Mouse (Mus musculus) lung, postnatal 0 days (tissue): ENCODE data around the gene Ddx31. TPM values are rescaled to one million over a fixed set of nuclear protein-coding genes. Genes with fewer than 3 reads are reported as not detected.

ENCODE experiments used
- ATAC-seq: fragments of 200-750 bp; cut with Nextera tagmentation; 2 replicates; pipeline ENCODE4 v1.8.0; 2017; ENCODE audit warnings: moderate library complexity
- DNase-seq: peaks from one replicate; pipeline ENCODE4 v3.0.0-alpha.2; 2016; ENCODE audit warnings: low spot score
- H3K27ac ChIP-seq: fragments of 300-500 bp; sonication (generic); 2 replicates; pipeline ENCODE4 v1.5.1; 2014; ENCODE audit warnings: antibody characterized with exemption, mild to moderate bottlenecking, low read length, mixed read lengths
- H3K27me3 ChIP-seq: fragments of 300-500 bp; sonication (generic); replicated peaks from 2 replicates; pipeline ENCODE4 v1.6.1; 2014; ENCODE audit warnings: low read length, mixed read lengths; ENCODE audit not compliant: insufficient read depth
- H3K36me3 ChIP-seq: fragments of 300-500 bp; sonication (generic); 2 replicates; pipeline ENCODE4 v1.6.1; 2014; ENCODE audit warnings: low read length, mixed read lengths; ENCODE audit not compliant: insufficient read depth
- H3K4me1 ChIP-seq: fragments of 300-500 bp; sonication (generic); 2 replicates; pipeline ENCODE4 v1.6.1; 2014; ENCODE audit warnings: antibody characterized with exemption, low read depth, low read length, mixed read lengths; ENCODE audit not compliant: insufficient read depth
- H3K4me2 ChIP-seq: fragments of 300-500 bp; sonication (generic); replicated peaks from 2 replicates; pipeline ENCODE4 v1.6.1; 2014; ENCODE audit warnings: low read depth, mild to moderate bottlenecking, low read length, moderate library complexity, mixed read lengths
- H3K4me3 ChIP-seq: fragments of 300-500 bp; sonication (generic); 2 replicates; pipeline ENCODE4 v1.5.1; 2014; ENCODE audit warnings: low read depth, low read length
- H3K9ac ChIP-seq: fragments of 300-500 bp; sonication (generic); replicated peaks from 2 replicates; pipeline ENCODE4 v1.6.1; 2014; ENCODE audit warnings: low read depth, mild to moderate bottlenecking
- H3K9me3 ChIP-seq: fragments of 300-500 bp; sonication (generic); 2 replicates; pipeline ENCODE4 v1.6.1; 2016; ENCODE audit warnings: low read length, mixed read lengths
- CTCF ChIP-seq: IDR thresholded peaks from 2 replicates; pipeline ENCODE4 v1.5.1; 2016; ENCODE audit warnings: antibody characterized with exemption, mild to moderate bottlenecking
- EP300 ChIP-seq: IDR thresholded peaks from 2 replicates; pipeline ENCODE4 v1.6.1; 2016; ENCODE audit warnings: antibody characterized with exemption, mild to moderate bottlenecking, control low read depth
- WGBS: fragments of 180-500 bp; shearing (Covaris S2); extraction: QIAGEN DNeasy Blood & Tissue Kit; methylation state at CpG from one replicate; pipeline ENCODE4 v1.1.7; 2014; 5-methylcytosine and 5-hydroxymethylcytosine counted together
- polyA plus RNA-seq: library from polyadenylated mRNA; unstranded; fragments of >200 nt; fragmentation: Nextera tagmentation; extraction: Ambion mirVana; gene quantifications from 2 replicates; pipeline ENCODE4 v1.2.1, GENCODE M21; 2015

Gene Ddx31
- polyA plus RNA-seq, 1 experiment from 2014 or later, result 5.9 TPM

DNA sequence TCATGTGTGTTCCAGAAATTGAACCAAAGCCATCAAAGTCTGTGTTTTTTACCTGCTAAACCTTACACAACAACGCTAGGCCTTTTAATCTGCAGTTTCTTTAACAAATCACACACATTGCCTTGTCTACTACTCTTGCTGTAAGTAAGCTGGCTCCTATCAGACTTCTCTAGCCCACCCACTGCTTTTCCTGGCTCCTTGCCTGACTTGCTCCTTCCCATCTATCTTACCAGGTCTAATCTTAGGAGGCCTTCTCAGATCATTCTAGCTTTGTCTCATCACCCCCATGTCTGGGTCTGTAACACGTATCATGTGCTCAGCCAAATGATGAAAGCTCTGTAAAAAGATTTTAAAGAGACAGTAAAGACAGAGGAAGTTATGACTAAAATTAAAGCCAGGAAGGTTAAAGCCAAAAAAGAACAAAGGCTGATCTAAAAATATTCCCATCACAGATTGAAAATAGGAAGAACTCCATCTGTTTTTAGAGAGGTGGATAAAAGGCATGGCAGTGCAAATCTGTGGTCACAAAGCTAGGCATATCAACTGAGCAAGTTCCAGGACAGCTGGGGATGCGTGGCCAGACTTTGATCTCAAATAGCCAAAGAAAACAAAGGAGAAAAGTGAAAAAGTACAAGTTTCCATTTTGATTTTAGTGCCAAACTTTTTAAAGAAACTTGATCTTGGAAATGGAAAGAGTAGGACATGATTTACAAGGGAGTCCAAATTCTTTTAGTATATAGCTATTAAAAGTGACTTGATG lies 3.8 kb upstream of the Ddx31 start:
- Histone ChIP-seq H3K9ac (0 out of 2 replicates have a peak overlapping the region, but pooled peaks have one; percentile 20), H3K27me3 (no peaks in the 10 kb centered on the region), H3K9me3 (no peaks in the 10 kb centered on the region), H3K27ac (no peak overlapping the region), H3K4me3 (no peak overlapping the region), H3K36me3 (peaks cover 20% of the 10 kb centered on the region), H3K4me1 (peaks cover 7% of the 10 kb centered on the region; the same call in 1 of the 2 replicates), H3K4me2 (no peak overlapping the region)
- DNase-seq (peak; percentile 22), ATAC-seq (no peak)
- WGBS, result 41% methylated on average over 3 of the region's 3 CpGs
- TF ChIP-seq CTCF, result no peak
- no peak for TF ChIP-seq EP300

GRCm38 (mm10) chr2:28839501-28840221 lies 545 bp upstream of the Ddx31 start:
- peak overlapping the region; percentile 87 for H3K9ac ChIP-seq
- peaks cover 13% of the 10 kb centered on the region; the same call in 1 of the 2 replicates for H3K4me1 ChIP-seq
- peak overlapping the region; percentile 97 for H3K4me2 ChIP-seq
- TF ChIP-seq CTCF (no peak), EP300 (no peak)
- ATAC-seq (peak; percentile 39; the same call in 1 of the 2 replicates), DNase-seq (peak; percentile 5)
- under 1% methylated on average over 53 of the region's 53 CpGs for WGBS
- no peaks in the 10 kb centered on the region for H3K27me3 ChIP-seq
- H3K27ac ChIP-seq, result peak overlapping the region; percentile 91
- no peaks in the 10 kb centered on the region for H3K9me3 ChIP-seq
- H3K4me3 ChIP-seq, result peak overlapping the region; percentile 93
- peaks cover 2% of the 10 kb centered on the region for H3K36me3 ChIP-seq

DNA sequence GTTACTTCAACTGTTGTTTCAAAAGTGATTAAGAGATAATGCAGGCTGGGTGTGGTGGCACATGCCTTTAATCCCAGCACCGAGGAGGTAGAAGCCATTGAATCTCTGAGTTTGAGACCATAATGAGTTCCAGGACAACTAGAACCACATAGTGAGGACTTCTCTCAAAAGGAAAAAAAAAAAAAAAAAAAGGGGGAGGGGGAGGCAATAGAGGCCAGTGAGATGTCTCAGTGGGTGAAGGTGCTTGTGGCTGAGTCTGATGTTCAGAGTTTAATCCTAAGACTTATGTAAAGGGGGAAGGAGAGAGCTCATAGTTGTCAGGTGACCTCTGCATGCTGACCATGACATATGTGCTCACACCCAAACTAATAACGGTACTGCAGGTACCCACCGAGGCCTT lies 1.8 kb downstream of the Ddx31 start:
- whole genome bisulfite sequencing, result 66% methylated on average over 3 of the region's 3 CpGs
- Histone ChIP-seq H3K27me3 (no peaks in the 10 kb centered on the region), H3K4me2 (no peak overlapping the region), H3K4me1 (peaks cover 13% of the 10 kb centered on the region; the same call in 1 of the 2 replicates), H3K4me3 (no peak overlapping the region), H3K36me3 (peaks cover 5% of the 10 kb centered on the region; the same call in 1 of the 2 replicates), H3K9ac (no peak overlapping the region), H3K9me3 (no peaks in the 10 kb centered on the region), H3K27ac (no peak overlapping the region)
- no peak for DNase-seq
- no peak for ATAC-seq
- TF ChIP-seq EP300 (no peak), CTCF (no peak)

DNA sequence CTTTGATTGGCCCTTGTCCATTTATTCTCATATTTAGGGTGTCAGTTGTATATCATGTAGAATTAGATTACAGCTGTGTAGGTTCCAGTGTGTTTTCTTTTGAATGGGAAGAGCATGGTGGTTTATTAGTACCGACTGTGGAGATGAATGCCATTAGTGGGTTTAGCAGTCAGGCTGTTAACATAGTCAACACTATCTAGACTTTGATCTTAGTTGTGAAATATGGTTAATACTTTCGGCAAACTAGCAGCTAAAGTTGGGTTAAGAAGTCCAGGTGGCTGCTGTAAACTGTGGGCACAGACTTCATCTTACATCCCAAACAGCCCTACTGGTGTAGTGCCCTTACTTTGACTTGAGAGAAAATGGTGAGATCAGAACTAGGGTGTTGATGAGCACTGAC lies 8.7 kb downstream of the Ddx31 start:
- ATAC-seq, result no peak
- Histone ChIP-seq H3K27ac (no peak overlapping the region), H3K4me3 (no peak overlapping the region), H3K4me2 (no peak overlapping the region), H3K4me1 (0 out of 2 replicates have a peak, but pooled peaks cover under 1% of the 10 kb centered on the region), H3K27me3 (no peaks in the 10 kb centered on the region), H3K36me3 (peaks cover 22% of the 10 kb centered on the region), H3K9ac (no peak overlapping the region), H3K9me3 (no peaks in the 10 kb centered on the region)
- TF ChIP-seq EP300, result no peak
- no peak for TF ChIP-seq CTCF
- no peak for DNase-seq
- WGBS, result 84% methylated on average over 2 of the region's 2 CpGs

DNA sequence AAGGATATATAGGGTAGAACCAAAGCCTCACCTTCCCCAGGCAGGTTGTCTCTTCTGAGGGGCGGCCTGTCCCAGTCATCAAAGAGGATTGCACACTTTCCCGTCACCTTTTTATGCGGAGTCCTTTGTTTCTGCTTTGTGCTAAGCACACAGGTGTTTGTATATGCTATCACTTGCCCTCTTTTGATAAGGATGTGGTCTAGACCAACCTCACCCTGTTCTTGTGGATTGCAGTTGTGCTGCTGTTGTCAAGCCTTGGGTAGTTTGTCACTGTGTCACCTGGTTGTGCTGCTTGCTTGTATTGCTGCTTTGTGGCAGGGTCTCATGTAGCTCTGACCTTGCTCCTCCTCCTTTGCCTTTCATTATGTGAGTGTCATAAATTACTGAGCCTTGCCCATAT lies 12.4 kb downstream of the Ddx31 start:
- TF ChIP-seq EP300 (no peak), CTCF (no peak)
- Histone ChIP-seq H3K9ac (no peak overlapping the region), H3K4me1 (no peaks in the 10 kb centered on the region), H3K27ac (no peak overlapping the region), H3K27me3 (no peaks in the 10 kb centered on the region), H3K4me3 (no peak overlapping the region), H3K9me3 (no peaks in the 10 kb centered on the region), H3K4me2 (no peak overlapping the region), H3K36me3 (peaks cover 12% of the 10 kb centered on the region)
- no peak for ATAC-seq
- DNase-seq, result no peak
- WGBS, result 83% methylated on average over 3 of the region's 3 CpGs

DNA sequence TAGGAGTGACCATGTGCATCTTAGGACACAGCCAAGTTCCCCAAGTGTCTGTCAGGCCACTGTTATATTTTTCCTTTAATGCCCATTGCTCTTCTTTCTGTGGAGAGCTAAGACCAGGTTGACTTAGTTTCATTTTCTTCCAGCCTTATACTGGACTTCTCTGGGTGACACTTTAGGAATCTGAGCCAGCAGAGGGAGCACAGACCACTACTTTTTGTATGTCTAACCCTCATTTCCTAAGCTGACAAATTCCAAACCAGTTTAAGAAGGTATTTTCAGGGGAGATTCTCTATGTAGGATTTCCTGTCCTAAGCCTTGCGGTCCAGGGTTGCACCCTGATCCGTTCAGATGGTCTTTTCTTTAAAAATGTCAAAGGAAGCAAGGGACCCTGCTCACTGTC lies 15.6 kb downstream of the Ddx31 start:
- H3K27me3 ChIP-seq, result no peaks in the 10 kb centered on the region
- no peaks in the 10 kb centered on the region for H3K4me1 ChIP-seq
- no peak for ATAC-seq
- peaks cover 13% of the 10 kb centered on the region for H3K36me3 ChIP-seq
- H3K9me3 ChIP-seq, result no peaks in the 10 kb centered on the region
- WGBS, result 98% methylated on average over 2 of the region's 2 CpGs
- H3K4me2 ChIP-seq, result no peak overlapping the region
- TF ChIP-seq CTCF (peak; percentile 39), EP300 (no peak)
- no peak overlapping the region for H3K27ac ChIP-seq
- no peak for DNase-seq
- H3K9ac ChIP-seq, result no peak overlapping the region
- no peak overlapping the region for H3K4me3 ChIP-seq
